Mouse (Mus musculus) brain, embryonic 14.5 days (tissue): ENCODE results near the gene Kirrel3.

Source experiments
- CTCF ChIP-seq: fragments of 200-500 bp; IDR thresholded peaks from 2 replicates; pipeline ENCODE4 v1.5.1; 2012; ENCODE audit warnings: inconsistent platforms, mild to moderate bottlenecking, moderate library complexity, borderline replicate concordance; ENCODE audit not compliant: insufficient read depth, insufficient read length; ENCODE audit errors: extremely low read depth
- POLR2A ChIP-seq: fragments of 200-500 bp; IDR thresholded peaks from 2 replicates; pipeline ENCODE4 v1.6.1; 2012; ENCODE audit warnings: mild to moderate bottlenecking, inconsistent platforms, borderline replicate concordance; ENCODE audit not compliant: poor library complexity, insufficient read depth, insufficient read length, severe bottlenecking; ENCODE audit errors: extremely low read depth

DNA sequence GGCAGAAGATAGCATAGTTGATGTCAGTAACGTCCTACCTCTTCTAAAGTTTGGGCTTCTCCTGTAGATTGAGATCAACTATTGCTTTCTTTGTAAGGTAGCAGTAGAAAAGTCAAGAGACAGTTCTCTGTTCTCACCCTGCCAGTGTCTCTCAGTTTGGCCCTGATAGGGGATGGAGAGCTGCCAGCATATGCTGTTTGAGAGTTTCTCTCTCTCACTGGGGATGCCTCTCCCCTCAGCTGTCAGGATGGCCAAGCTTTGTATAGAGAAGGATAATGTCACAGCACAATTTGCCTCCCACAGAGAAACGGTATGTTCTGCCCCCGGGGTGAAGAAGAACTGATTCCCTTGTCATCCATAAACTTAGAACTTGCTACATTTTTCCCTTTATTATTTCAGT, 6.4 kb downstream of the Kirrel3 start:
- TF ChIP-seq CTCF (no peak), POLR2A (no peak)
